Mouse (Mus musculus) testis, adult 2 months (tissue): Measurements from ENCODE around the gene Frmd4a. TPM values are rescaled to one million over a fixed set of nuclear protein-coding genes. Genes with fewer than 3 reads are reported as not detected.
A peak's percentile ranks its signal among the peaks of the same experiment; 100 is the strongest.

ENCODE experiments used
- H3K27ac ChIP-seq: fragments of 200-500 bp; 2 replicates; pipeline ENCODE4 v1.5.1; 2012; ENCODE audit warnings: low read depth, low read length; ENCODE audit not compliant: control insufficient read depth, insufficient read depth
- H3K27me3 ChIP-seq: fragments of 200-500 bp; 2 replicates; pipeline ENCODE4 v1.6.1; 2012; ENCODE audit warnings: mild to moderate bottlenecking, low read length, moderate library complexity; ENCODE audit not compliant: control insufficient read depth, insufficient read depth
- H3K36me3 ChIP-seq: fragments of 200-500 bp; 2 replicates; pipeline ENCODE4 v1.6.1; 2012; ENCODE audit warnings: mild to moderate bottlenecking, low read length; ENCODE audit not compliant: control insufficient read depth, insufficient read depth
- H3K4me1 ChIP-seq: fragments of 200-500 bp; 2 replicates; pipeline ENCODE4 v1.6.1; 2012; ENCODE audit warnings: low read length; ENCODE audit not compliant: control insufficient read depth, insufficient read depth
- H3K4me3 ChIP-seq: fragments of 200-500 bp; 2 replicates; pipeline ENCODE4 v1.5.1; 2012; ENCODE audit warnings: low read depth, mild to moderate bottlenecking, low read length, moderate library complexity, mixed read lengths; ENCODE audit not compliant: control insufficient read depth
- CTCF ChIP-seq: fragments of 200-500 bp; IDR thresholded peaks from 2 replicates; pipeline ENCODE4 v1.5.1; 2012; ENCODE audit warnings: low read depth, mild to moderate bottlenecking, inconsistent platforms, low read length, moderate library complexity; ENCODE audit not compliant: control insufficient read depth, insufficient read depth, insufficient replicate concordance
- POLR2A ChIP-seq: fragments of 200-500 bp; IDR thresholded peaks from 2 replicates; pipeline ENCODE4 v1.6.1; 2012; ENCODE audit warnings: low read depth, mild to moderate bottlenecking, inconsistent platforms, low read length, moderate library complexity; ENCODE audit not compliant: control insufficient read depth
- polyA plus RNA-seq: library from polyadenylated mRNA; depleted of rRNA; stranded (reverse); fragments of >200 nt; gene quantifications from 2 replicates; pipeline ENCODE4 v1.2.3, GENCODE M21; 2012

Frmd4a gene
- polyA plus RNA-seq, 1 experiment = 6.1 TPM

DNA sequence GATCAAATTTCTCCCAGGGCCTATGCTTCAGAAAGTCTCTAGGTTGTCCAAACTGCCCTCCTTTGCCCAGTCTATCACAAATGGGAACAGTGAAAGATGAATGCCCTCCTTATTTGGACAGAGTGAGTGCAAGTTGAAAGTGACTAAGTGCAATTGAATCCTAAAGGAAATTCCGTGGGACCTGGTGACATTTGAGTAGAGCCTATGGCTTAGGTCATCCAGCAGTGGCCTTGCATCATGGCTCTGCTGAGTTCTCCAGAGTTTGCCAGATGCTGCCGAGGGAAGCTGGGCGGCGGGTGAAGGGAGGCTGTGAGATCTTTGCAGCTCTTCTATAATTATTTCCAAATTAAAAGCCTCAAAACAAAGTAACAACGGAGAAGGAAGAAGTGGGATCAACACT, 459.8 kb downstream of the Frmd4a start:
- Histone ChIP-seq H3K36me3 (no peaks in the 10 kb centered on the region), H3K4me3 (no peak overlapping the region), H3K4me1 (no peaks in the 10 kb centered on the region), H3K27me3 (no peaks in the 10 kb centered on the region), H3K27ac (no peak overlapping the region)
- TF ChIP-seq POLR2A (no peak), CTCF (no peak)

GRCm38 (mm10) chr2:4480180-4480579, 462.7 kb downstream of the Frmd4a start:
- Histone ChIP-seq H3K36me3 (no peaks in the 10 kb centered on the region), H3K4me1 (no peaks in the 10 kb centered on the region)
- TF ChIP-seq POLR2A = no peak
- no peak for TF ChIP-seq CTCF

DNA sequence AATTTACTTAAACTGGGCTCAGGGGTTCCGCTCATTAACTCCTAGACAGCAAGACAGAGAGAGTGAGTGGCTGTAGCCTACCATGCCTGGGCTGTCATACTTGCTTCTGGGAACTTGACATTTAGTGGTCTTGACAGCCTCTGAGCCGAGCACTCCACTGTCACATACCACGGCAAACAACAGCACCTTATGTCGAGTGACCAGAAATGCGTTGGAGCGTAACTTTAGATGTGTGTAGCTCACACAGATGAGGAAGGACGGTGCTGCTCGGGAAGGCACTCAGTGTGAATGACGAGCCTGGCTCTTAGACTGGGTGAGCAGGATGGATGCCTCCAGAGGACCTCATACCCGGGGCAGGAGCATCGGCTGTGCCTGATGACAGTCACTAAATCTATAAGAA, 463.6 kb downstream of the Frmd4a start:
- H3K36me3 ChIP-seq = no peaks in the 10 kb centered on the region
- TF ChIP-seq CTCF = no peak
- no peak for TF ChIP-seq POLR2A
- H3K27me3 ChIP-seq = no peaks in the 10 kb centered on the region
- H3K4me1 ChIP-seq = no peaks in the 10 kb centered on the region
- no peak overlapping the region for H3K4me3 ChIP-seq
- H3K27ac ChIP-seq = no peak overlapping the region

More at GRCm38 (mm10) chr2:4480180-4480579, 462.7 kb downstream of the Frmd4a start:
- H3K27ac ChIP-seq = no peak overlapping the region
- no peaks in the 10 kb centered on the region for H3K27me3 ChIP-seq
- no peak overlapping the region for H3K4me3 ChIP-seq

GRCm38 (mm10) chr2:4486185-4486584, 468.7 kb downstream of the Frmd4a start:
- H3K27me3 ChIP-seq = no peaks in the 10 kb centered on the region
- H3K4me3 ChIP-seq = no peak overlapping the region
- no peaks in the 10 kb centered on the region for H3K36me3 ChIP-seq
- TF ChIP-seq POLR2A (no peak), CTCF (no peak)
- no peak overlapping the region for H3K27ac ChIP-seq
- H3K4me1 ChIP-seq = no peaks in the 10 kb centered on the region

DNA sequence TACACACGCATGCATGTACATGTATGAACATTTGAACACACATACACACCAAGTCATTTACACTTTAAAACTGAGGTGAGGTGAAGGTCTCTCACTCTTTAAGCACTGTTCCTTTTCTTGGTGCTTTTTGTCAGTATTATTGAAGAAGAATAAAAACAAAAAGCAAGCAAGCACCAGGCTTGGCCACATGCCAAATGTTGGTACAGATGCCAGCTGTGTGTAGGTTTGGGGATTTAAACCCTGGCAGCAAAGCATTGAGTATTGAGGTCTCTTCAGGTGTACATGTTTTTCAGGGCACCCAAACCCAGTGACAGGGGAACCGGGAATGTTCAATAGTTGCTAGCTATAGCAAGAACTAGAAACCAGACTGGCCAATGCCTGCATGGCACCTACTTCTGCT, 469.8 kb downstream of the Frmd4a start:
- H3K36me3 ChIP-seq = no peaks in the 10 kb centered on the region
- no peak overlapping the region for H3K4me3 ChIP-seq
- H3K4me1 ChIP-seq = no peaks in the 10 kb centered on the region
- H3K27me3 ChIP-seq = no peaks in the 10 kb centered on the region
- TF ChIP-seq POLR2A (no peak), CTCF (no peak)
- H3K27ac ChIP-seq = no peak overlapping the region

- TF ChIP-seq POLR2A = no peak
- TF ChIP-seq CTCF = no peak
- Histone ChIP-seq H3K27ac (no peak overlapping the region), H3K36me3 (no peaks in the 10 kb centered on the region)
Observed at GRCm38 (mm10) chr2:4490845-4491244, 473.3 kb downstream of the Frmd4a start.

GRCm38 (mm10) chr2:4492485-4493481, 475.3 kb downstream of the Frmd4a start:
- Histone ChIP-seq H3K4me3 (no peak overlapping the region), H3K27me3 (no peaks in the 10 kb centered on the region), H3K36me3 (no peaks in the 10 kb centered on the region), H3K27ac (no peak overlapping the region), H3K4me1 (no peaks in the 10 kb centered on the region)
- TF ChIP-seq POLR2A = no peak
- TF ChIP-seq CTCF = peak; percentile 22; the same call in 1 of the 2 replicates

More at GRCm38 (mm10) chr2:4490845-4491244, 473.3 kb downstream of the Frmd4a start:
- Histone ChIP-seq H3K4me1 (no peaks in the 10 kb centered on the region), H3K4me3 (no peak overlapping the region), H3K27me3 (no peaks in the 10 kb centered on the region)
